Mouse (Mus musculus): ENCODE data around the gene Polr3b. TPM values are rescaled to one million over a fixed set of nuclear protein-coding genes. Genes with fewer than 3 reads are reported as not detected.

Polr3b gene
- total RNA-seq, 1 experiment from 2014 or later = 26.8 TPM

GRCm38 (mm10) chr10:84610783-84611182, 11.3 kb upstream of the Polr3b start:
- no peak for DNase-seq

- DNase-seq = no peak
Observed at GRCm38 (mm10) chr10:84611664-84612063, 10.4 kb upstream of the Polr3b start.

- DNase-seq = peak; percentile 73
Observed at GRCm38 (mm10) chr10:84612281-84612680, 9.8 kb upstream of the Polr3b start.

- no peak for DNase-seq
Observed at GRCm38 (mm10) chr10:84613366-84613765, 8.7 kb upstream of the Polr3b start.

- no peak for DNase-seq
Observed at GRCm38 (mm10) chr10:84615076-84615475, 7.0 kb upstream of the Polr3b start.

- peak; percentile 73 for DNase-seq
Observed at GRCm38 (mm10) chr10:84631182-84631581, 9.1 kb downstream of the Polr3b start.

GRCm38 (mm10) chr10:84632005-84632404, 9.9 kb downstream of the Polr3b start:
- no peak for DNase-seq

- no peak for DNase-seq
Observed at GRCm38 (mm10) chr10:84636656-84637055, 14.6 kb downstream of the Polr3b start.

GRCm38 (mm10) chr10:84638382-84638781, 16.3 kb downstream of the Polr3b start:
- DNase-seq = no peak

- no peak for DNase-seq
Observed at GRCm38 (mm10) chr10:84639525-84640287, 17.6 kb downstream of the Polr3b start.

GRCm38 (mm10) chr10:84640861-84641260, 18.8 kb downstream of the Polr3b start:
- no peak for DNase-seq

GRCm38 (mm10) chr10:84641576-84641975, 19.5 kb downstream of the Polr3b start:
- no peak for DNase-seq

GRCm38 (mm10) chr10:84645940-84646339, 23.8 kb downstream of the Polr3b start:
- DNase-seq = no peak

- no peak for DNase-seq
Observed at GRCm38 (mm10) chr10:84646506-84647102, 24.5 kb downstream of the Polr3b start.

- no peak for DNase-seq
Observed at GRCm38 (mm10) chr10:84647264-84647663, 25.2 kb downstream of the Polr3b start.

GRCm38 (mm10) chr10:84648911-84649310, 26.8 kb downstream of the Polr3b start:
- DNase-seq = no peak

- DNase-seq = no peak
Observed at GRCm38 (mm10) chr10:84654029-84654428, 31.9 kb downstream of the Polr3b start.

- DNase-seq = no peak
Observed at GRCm38 (mm10) chr10:84654731-84655130, 32.6 kb downstream of the Polr3b start.

- peak; percentile 70 for DNase-seq
Observed at GRCm38 (mm10) chr10:84656618-84657017, 34.5 kb downstream of the Polr3b start.

- no peak for DNase-seq
Observed at GRCm38 (mm10) chr10:84657437-84658087, 35.5 kb downstream of the Polr3b start.

- no peak for DNase-seq
Observed at GRCm38 (mm10) chr10:84658088-84658848, 36.2 kb downstream of the Polr3b start.

- DNase-seq = no peak
Observed at GRCm38 (mm10) chr10:84659281-84659680, 37.2 kb downstream of the Polr3b start.

GRCm38 (mm10) chr10:84662138-84662537, 40.0 kb downstream of the Polr3b start:
- DNase-seq = no peak
